Mouse (Mus musculus) erythroblast, adult 5-6 weeks (primary cell): ENCODE data around the gene Olfr695. TPM values are rescaled to one million over a fixed set of nuclear protein-coding genes. Genes with fewer than 3 reads are reported as not detected.
"Not testable (repeated sequence)": the region's sequence is repeated elsewhere in the genome, so short reads cannot be mapped to it uniquely, and the experiment has no call there.

Source experiments
- ATAC-seq: replicated peaks from 2 replicates; pipeline ENCODE4 v1.8.0; 2016; ENCODE audit warnings: moderate number of reproducible peaks, mild to moderate bottlenecking, moderate TSS enrichment, inconsistent platforms; ENCODE audit not compliant: poor library complexity, low FRiP score, severe bottlenecking
- total RNA-seq, 2 experiments: library from RNA; stranded (forward) in 1 of 2; stranded (reverse) in 1 of 2; fragments of 150-400 nt in 1 of 2; fragments of 200-764, 138-1000 nt in 1 of 2; gene quantifications; 2 replicates each; pipeline versions ENCODE4 v1.2.3 to v1.2.4; 2015 to 2017; ENCODE audit warnings: low replicate concordance in 2 of 2

The Olfr695 gene
- total RNA-seq (2015; ENCODE audit: low replicate concordance) (not detected in 2 replicates), total RNA-seq (2017; ENCODE audit: low replicate concordance) (not detected in 2 replicates)

GRCm38 (mm10) chr7:106716296-106716695 is at the start of gene Olfr695:
TSS of gene Olfr695 (minus strand) at chr7:106716396.
- no peak for ATAC-seq

GRCm38 (mm10) chr7:106761008-106761407 is 44.8 kb upstream of the Olfr695 start:
- not testable (repeated sequence) for ATAC-seq

GRCm38 (mm10) chr7:106758800-106759199 is 42.6 kb upstream of the Olfr695 start:
- ATAC-seq, result no peak

GRCm38 (mm10) chr7:106755297-106755696 is 39.1 kb upstream of the Olfr695 start, which contains the start of gene Olfr698:
TSS of gene Olfr698 (minus strand) at chr7:106755397.
- no peak for ATAC-seq

GRCm38 (mm10) chr7:106745811-106746210 is 29.6 kb upstream of the Olfr695 start:
- ATAC-seq, result no peak

- ATAC-seq, result no peak
Observed at GRCm38 (mm10) chr7:106742343-106742742, 26.1 kb upstream of the Olfr695 start, which contains the start of gene Olfr697. TSS of gene Olfr697 (minus strand) at chr7:106742443.

GRCm38 (mm10) chr7:106737028-106737427 is 20.8 kb upstream of the Olfr695 start:
- ATAC-seq, result no peak

GRCm38 (mm10) chr7:106733717-106734116 is 17.5 kb upstream of the Olfr695 start:
- ATAC-seq, result no peak

GRCm38 (mm10) chr7:106725654-106726053 is 9.5 kb upstream of the Olfr695 start:
- not testable (repeated sequence) for ATAC-seq

- ATAC-seq, result no peak
Observed at GRCm38 (mm10) chr7:106711463-106711862, 4.7 kb downstream of the Olfr695 start.

- ATAC-seq, result not testable (repeated sequence)
Observed at GRCm38 (mm10) chr7:106707705-106708104, 8.5 kb downstream of the Olfr695 start.

- ATAC-seq, result no peak
Observed at GRCm38 (mm10) chr7:106696891-106697290, 19.3 kb downstream of the Olfr695 start.

GRCm38 (mm10) chr7:106692976-106693375 is 23.2 kb downstream of the Olfr695 start:
- no peak for ATAC-seq

GRCm38 (mm10) chr7:106691714-106692113 is 24.5 kb downstream of the Olfr695 start, which contains the start of gene Olfr694:
TSS of gene Olfr694 (minus strand) at chr7:106691814.
- no peak for ATAC-seq

GRCm38 (mm10) chr7:106685382-106685781 is 30.8 kb downstream of the Olfr695 start:
- ATAC-seq, result no peak

GRCm38 (mm10) chr7:106680484-106680883 is 35.7 kb downstream of the Olfr695 start, which contains the start of gene Olfr693:
TSS of gene Olfr693 (minus strand) at chr7:106680584.
- no peak for ATAC-seq

Other genes with a start within 250 kb of the Olfr695 start
- gene Olfr693, start 35.8 kb downstream of the Olfr695 start, total RNA-seq (2015; ENCODE audit: low replicate concordance), result not detected in 2 replicates
- gene Olfr693, start 35.8 kb downstream of the Olfr695 start, total RNA-seq (2017; ENCODE audit: low replicate concordance), result 0.14 TPM in 1 of 2 replicates, not detected in the other
- gene Olfr694, start 24.6 kb downstream of the Olfr695 start, total RNA-seq (2015; ENCODE audit: low replicate concordance), result not detected in 2 replicates
- not detected in 2 replicates for gene Olfr694, start 24.6 kb downstream of the Olfr695 start, total RNA-seq (2017; ENCODE audit: low replicate concordance)
- not detected in 2 replicates for gene Olfr697, start 26.0 kb upstream of the Olfr695 start, total RNA-seq (2015; ENCODE audit: low replicate concordance)
- not detected in 2 replicates for gene Olfr697, start 26.0 kb upstream of the Olfr695 start, total RNA-seq (2017; ENCODE audit: low replicate concordance)
- not detected in 2 replicates for gene Olfr698, start 39.0 kb upstream of the Olfr695 start, total RNA-seq (2015; ENCODE audit: low replicate concordance)
- gene Olfr698, start 39.0 kb upstream of the Olfr695 start, total RNA-seq (2017; ENCODE audit: low replicate concordance), result not detected in 2 replicates
- gene Olfr699, start 76.8 kb upstream of the Olfr695 start, total RNA-seq (2015; ENCODE audit: low replicate concordance), result not detected in 2 replicates
- gene Olfr699, start 76.8 kb upstream of the Olfr695 start, total RNA-seq (2017; ENCODE audit: low replicate concordance), result not detected in 2 replicates
- gene Olfr700, start 92.4 kb upstream of the Olfr695 start, total RNA-seq (2015; ENCODE audit: low replicate concordance), result not detected in 2 replicates
- gene Olfr700, start 92.4 kb upstream of the Olfr695 start, total RNA-seq (2017; ENCODE audit: low replicate concordance), result not detected in 2 replicates
- not detected in 2 replicates for gene Olfr701, start 97.7 kb upstream of the Olfr695 start, total RNA-seq (2015; ENCODE audit: low replicate concordance)
- gene Olfr701, start 97.7 kb upstream of the Olfr695 start, total RNA-seq (2017; ENCODE audit: low replicate concordance), result 0.28 TPM in 1 of 2 replicates, not detected in the other
- not detected in 2 replicates for gene Olfr702, start 117.5 kb upstream of the Olfr695 start, total RNA-seq (2015; ENCODE audit: low replicate concordance)
- gene Olfr702, start 117.5 kb upstream of the Olfr695 start, total RNA-seq (2017; ENCODE audit: low replicate concordance), result not detected in 2 replicates
- gene Olfr703, start 127.0 kb upstream of the Olfr695 start, total RNA-seq (2015; ENCODE audit: low replicate concordance), result not detected in 2 replicates
- gene Olfr703, start 127.0 kb upstream of the Olfr695 start, total RNA-seq (2017; ENCODE audit: low replicate concordance), result not detected in 2 replicates
- not detected in 2 replicates for gene Olfr704, start 146.8 kb upstream of the Olfr695 start, total RNA-seq (2015; ENCODE audit: low replicate concordance)
- not detected in 2 replicates for gene Olfr704, start 146.8 kb upstream of the Olfr695 start, total RNA-seq (2017; ENCODE audit: low replicate concordance)
- not detected in 2 replicates for gene Olfr705, start 160.5 kb upstream of the Olfr695 start, total RNA-seq (2015; ENCODE audit: low replicate concordance)
- not detected in 2 replicates for gene Olfr705, start 160.5 kb upstream of the Olfr695 start, total RNA-seq (2017; ENCODE audit: low replicate concordance)
- not detected in 2 replicates for gene Olfr706, start 171.8 kb upstream of the Olfr695 start, total RNA-seq (2015; ENCODE audit: low replicate concordance)
- 0.14 TPM in 1 of 2 replicates, not detected in the other for gene Olfr706, start 171.8 kb upstream of the Olfr695 start, total RNA-seq (2017; ENCODE audit: low replicate concordance)
- gene Olfr707, start 184.8 kb upstream of the Olfr695 start, total RNA-seq (2015; ENCODE audit: low replicate concordance), result not detected in 2 replicates
- gene Olfr707, start 184.8 kb upstream of the Olfr695 start, total RNA-seq (2017; ENCODE audit: low replicate concordance), result not detected in 2 replicates
- gene Olfr1532-ps1, start 191.6 kb upstream of the Olfr695 start, total RNA-seq (2015; ENCODE audit: low replicate concordance), result not detected in 2 replicates
- not detected in 2 replicates for gene Olfr1532-ps1, start 191.6 kb upstream of the Olfr695 start, total RNA-seq (2017; ENCODE audit: low replicate concordance)
- not detected in 2 replicates for gene Olfr709-ps1, start 215.8 kb upstream of the Olfr695 start, total RNA-seq (2015; ENCODE audit: low replicate concordance)
- not detected in 2 replicates for gene Olfr709-ps1, start 215.8 kb upstream of the Olfr695 start, total RNA-seq (2017; ENCODE audit: low replicate concordance)
- gene Olfr710, start 231.9 kb upstream of the Olfr695 start, total RNA-seq (2015; ENCODE audit: low replicate concordance), result not detected in 2 replicates
- not detected in 2 replicates for gene Olfr710, start 231.9 kb upstream of the Olfr695 start, total RNA-seq (2017; ENCODE audit: low replicate concordance)
- gene Olfr6, start 247.5 kb upstream of the Olfr695 start, total RNA-seq (2015; ENCODE audit: low replicate concordance), result not detected in 2 replicates
- gene Olfr6, start 247.5 kb upstream of the Olfr695 start, total RNA-seq (2017; ENCODE audit: low replicate concordance), result not detected in 2 replicates